Mouse (Mus musculus): ENCODE measurements around the gene Prr22. TPM values are rescaled to one million over a fixed set of nuclear protein-coding genes. Genes with fewer than 3 reads are reported as not detected.

Gene Prr22
- polyA plus RNA-seq, 1 experiment from 2014 or later: 1.5 TPM

DNA sequence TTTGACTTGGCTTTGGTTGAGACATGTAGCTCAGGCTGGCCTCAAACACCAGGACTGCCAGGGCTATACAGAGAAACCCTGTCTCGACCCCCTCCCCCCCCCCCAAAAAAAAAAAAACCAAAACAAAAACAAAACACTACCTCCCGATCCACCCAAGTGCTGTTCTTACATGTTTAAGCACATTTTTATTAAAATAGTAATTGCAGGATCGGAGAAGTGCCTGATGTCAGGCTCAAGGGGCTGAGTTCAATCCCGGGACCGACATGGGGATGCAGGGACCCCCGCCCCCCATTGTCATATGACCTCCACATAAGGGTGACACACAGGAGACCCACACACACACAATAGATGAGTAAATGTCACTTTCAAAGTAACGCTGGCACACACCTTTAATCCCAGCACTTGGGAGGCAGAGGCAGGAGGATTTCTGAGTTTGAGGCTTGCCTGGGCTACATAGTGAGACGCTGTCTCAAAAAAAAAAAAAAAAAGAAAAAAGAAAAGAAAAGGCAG is 6.3 kb upstream of the Prr22 start:
- Histone ChIP-seq H3K36me3 (peaks cover 25% of the 10 kb centered on the region), H3K27ac (peak overlapping the region; percentile 85; the same call in 1 of the 2 replicates), H3K4me1 (peaks cover 65% of the 10 kb centered on the region), H3K4me3 (peak overlapping the region; percentile 89), H3K27me3 (ENCODE audit: low read depth, poor library complexity, severe bottlenecking) (no peaks in the 10 kb centered on the region), H3K9me3 (replicated peaks) (no peaks in the 10 kb centered on the region)
- WGBS: 76% methylated on average over 8 of the region's 8 CpGs
- DNase-seq (ENCODE audit: low spot score): no peak

DNA sequence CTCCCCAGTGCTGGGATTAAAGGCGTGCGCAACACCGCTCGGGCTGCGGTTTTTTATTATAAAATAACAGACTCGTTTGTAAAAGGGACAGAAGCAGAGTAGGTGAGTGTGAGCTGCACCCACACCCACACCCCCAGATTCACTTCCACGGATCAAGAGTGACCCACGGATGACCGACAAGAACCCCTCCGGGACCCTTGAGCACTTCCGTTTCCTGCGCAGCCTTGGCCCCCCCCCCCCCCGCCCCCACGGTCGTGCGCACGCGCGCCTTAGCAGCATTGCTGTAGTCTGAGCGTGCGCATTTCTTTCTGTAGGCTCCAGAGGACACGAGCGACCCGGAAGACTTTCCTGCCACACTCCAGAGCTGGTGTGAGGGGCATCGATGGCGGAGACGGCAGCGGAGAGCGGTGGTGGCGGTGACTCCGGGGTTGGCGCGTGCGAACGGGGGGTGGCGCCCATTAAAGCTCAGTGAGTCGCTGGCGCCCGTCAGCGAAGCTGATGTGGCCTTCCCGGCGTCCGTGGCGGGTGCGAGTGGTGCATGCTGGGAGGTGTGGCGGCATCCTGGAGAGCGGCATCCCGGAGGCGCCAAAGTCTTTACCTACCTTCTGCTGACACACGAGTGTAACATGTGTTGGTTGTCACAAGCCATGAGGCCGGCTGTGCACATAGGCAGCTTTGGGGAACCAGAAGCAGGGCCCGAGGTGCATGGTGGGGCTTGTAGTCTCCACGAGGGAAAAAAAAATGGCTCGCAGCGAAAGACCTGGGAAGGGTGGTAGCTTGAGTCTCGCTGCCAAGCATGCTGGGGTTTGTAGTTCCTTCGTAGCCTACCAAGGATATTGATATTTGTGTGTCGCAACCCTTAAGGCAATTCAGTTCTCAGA is 5.3 kb upstream of the Prr22 start, which contains the start of gene Dus3l:
Gene Dus3l, plus strand, starts transcription at position 284 of the 881 bp plus-strand sequence.
- 2% methylated on average over 58 of the region's 58 CpGs for WGBS
- H3K4me1 ChIP-seq: peaks cover 56% of the 10 kb centered on the region
- H3K36me3 ChIP-seq: peaks cover 34% of the 10 kb centered on the region
- H3K27me3 ChIP-seq (ENCODE audit: low read depth, poor library complexity, severe bottlenecking): no peaks in the 10 kb centered on the region
- H3K9me3 ChIP-seq (replicated peaks): no peaks in the 10 kb centered on the region
- peak within 1 kb of the TSS; percentile 96 for H3K27ac ChIP-seq
- peak; percentile 90 for DNase-seq (ENCODE audit: low spot score)
- peak within 1 kb of the TSS; percentile 89 for H3K4me3 ChIP-seq

DNA sequence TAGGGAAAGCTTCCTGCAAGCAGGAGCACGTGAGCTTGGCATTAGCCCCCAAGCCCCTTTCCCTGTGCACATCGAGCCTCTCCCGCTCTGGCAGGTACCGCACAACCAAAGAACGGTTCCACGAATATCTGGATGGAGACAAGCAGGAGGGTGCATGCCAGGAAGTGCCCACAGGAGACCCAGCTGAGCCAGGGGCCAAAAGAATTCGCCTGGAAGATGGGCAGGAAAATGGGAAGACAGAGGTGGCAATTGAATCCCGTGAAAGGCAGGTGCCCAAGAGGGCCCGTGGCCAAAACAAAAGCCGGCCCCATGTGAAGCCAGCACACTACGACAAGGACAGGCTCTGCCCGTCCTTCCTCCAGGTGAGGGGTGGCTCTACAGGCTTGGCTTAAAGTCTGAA is 4.6 kb upstream of the Prr22 start:
- H3K27ac ChIP-seq: peak overlapping the region; percentile 96
- H3K36me3 ChIP-seq: peaks cover 41% of the 10 kb centered on the region
- DNase-seq (ENCODE audit: low spot score): no peak
- 51% methylated on average over 12 of the region's 12 CpGs for WGBS
- H3K4me1 ChIP-seq: peaks cover 49% of the 10 kb centered on the region
- H3K27me3 ChIP-seq (ENCODE audit: low read depth, poor library complexity, severe bottlenecking): no peaks in the 10 kb centered on the region
- peak overlapping the region; percentile 89 for H3K4me3 ChIP-seq
- no peaks in the 10 kb centered on the region for H3K9me3 ChIP-seq (replicated peaks)

DNA sequence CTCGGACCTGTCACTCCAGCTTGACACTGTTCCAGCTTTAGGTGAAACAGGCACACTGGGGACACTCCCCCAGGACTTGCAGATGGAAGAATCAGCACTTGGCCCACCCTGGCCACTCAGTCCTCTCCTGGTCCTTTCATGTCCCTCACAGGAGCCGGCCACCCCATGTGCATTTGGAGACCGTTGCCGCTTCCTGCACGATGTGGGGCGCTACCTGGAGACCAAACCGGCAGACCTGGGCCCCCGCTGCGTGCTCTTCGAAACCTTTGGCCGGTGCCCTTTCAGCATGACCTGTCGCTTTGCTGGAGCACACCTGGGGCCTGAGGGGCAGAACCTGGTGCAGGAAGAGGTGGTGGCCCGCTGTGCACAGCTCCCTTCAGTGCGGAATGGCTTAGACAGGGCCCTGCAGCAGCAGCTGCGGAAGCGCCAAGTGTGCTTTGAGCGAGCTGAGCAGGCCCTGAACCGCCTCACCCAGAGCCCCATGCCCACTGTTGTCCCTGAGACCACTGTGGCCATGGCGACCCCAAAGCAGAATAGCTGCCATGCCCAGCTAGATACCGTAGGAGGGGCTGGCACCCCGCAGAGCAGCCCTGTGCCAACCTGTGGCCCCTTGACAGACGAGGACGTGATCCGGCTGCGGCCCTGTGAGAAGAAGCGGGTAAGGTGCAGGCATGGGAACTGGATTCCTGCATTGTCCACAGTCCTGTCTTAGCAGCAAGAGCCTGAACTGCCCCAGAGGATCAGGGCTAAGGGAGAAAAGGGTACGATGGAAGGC is 3.2 kb upstream of the Prr22 start:
- H3K27me3 ChIP-seq (ENCODE audit: low read depth, poor library complexity, severe bottlenecking): no peaks in the 10 kb centered on the region
- H3K4me1 ChIP-seq: peaks cover 35% of the 10 kb centered on the region
- no peaks in the 10 kb centered on the region for H3K9me3 ChIP-seq (replicated peaks)
- no peak for DNase-seq (ENCODE audit: low spot score)
- peaks cover 55% of the 10 kb centered on the region for H3K36me3 ChIP-seq
- H3K27ac ChIP-seq: no peak overlapping the region
- WGBS: 94% methylated on average over 27 of the region's 27 CpGs
- H3K4me3 ChIP-seq: no peak overlapping the region

DNA sequence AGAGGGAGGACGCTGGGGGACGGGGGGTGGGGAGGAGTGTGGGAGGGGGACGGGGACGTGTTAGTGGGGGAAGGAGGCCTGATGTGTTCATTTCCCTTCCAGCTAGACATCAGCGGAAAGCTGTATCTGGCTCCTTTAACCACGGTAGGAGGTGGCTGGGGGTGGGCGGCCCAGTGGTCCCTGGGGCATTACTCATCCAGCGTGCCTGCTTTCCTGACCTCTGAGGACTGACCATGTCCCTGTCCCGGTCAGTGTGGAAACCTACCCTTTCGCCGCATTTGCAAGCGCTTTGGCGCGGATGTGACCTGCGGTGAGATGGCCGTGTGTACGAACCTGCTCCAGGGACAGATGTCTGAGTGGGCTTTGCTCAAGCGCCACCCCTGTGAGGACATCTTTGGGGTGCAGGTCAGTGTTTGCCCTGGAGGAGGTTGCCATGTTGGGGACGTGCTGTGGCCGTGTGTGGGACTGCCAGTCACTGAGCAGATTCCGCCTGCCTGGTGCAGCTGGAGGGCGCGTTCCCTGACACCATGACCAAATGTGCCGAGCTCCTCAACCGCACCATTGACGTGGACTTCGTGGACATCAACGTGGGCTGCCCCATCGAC is 2.4 kb upstream of the Prr22 start:
- H3K4me1 ChIP-seq: peaks cover 27% of the 10 kb centered on the region
- no peak overlapping the region for H3K4me3 ChIP-seq
- peaks cover 57% of the 10 kb centered on the region for H3K36me3 ChIP-seq
- H3K9me3 ChIP-seq (replicated peaks): no peaks in the 10 kb centered on the region
- 95% methylated on average over 29 of the region's 29 CpGs for WGBS
- no peaks in the 10 kb centered on the region for H3K27me3 ChIP-seq (ENCODE audit: low read depth, poor library complexity, severe bottlenecking)
- H3K27ac ChIP-seq: no peak overlapping the region
- DNase-seq (ENCODE audit: low spot score): no peak

DNA sequence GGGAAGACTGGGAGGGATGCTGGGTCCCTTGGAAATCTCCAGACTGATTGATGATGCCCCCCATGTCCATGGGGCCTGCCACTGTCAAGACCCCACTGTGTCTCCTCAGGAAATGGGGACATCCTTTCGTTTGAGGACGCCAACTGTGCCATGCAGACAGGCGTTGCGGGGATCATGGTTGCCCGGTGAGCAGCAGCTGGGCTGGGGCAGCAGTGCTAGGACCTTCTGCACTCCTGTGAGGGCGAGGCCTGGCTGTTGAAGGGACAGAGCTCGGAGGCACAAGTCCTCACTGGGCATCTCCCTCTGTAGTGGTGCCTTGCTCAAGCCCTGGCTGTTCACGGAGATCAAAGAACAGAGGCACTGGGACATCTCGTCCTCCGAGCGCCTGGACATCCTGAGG is 1.1 kb upstream of the Prr22 start:
- WGBS: 94% methylated on average over 11 of the region's 11 CpGs
- DNase-seq (ENCODE audit: low spot score): no peak

DNA sequence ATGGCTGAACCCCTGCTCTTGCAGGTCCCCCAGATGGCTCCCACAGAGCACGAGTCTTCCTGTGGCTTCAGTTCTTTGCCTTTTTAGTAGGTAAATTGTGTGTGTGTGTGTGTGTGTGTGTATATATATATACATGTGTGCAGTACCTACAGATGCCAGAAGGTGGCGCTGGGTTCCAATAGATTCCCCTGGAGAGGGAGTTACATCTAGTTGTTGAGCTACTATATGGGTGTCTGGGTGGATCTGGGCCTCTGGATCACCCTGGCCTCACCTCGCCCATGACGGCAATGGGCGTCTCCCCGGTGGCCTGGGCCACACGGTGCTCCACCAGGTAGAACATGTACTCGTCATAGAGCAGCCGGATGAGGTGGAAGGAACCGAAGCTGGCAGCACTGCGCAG is 7.5 kb downstream of the Prr22 start:
- Histone ChIP-seq H3K27ac (no peak overlapping the region), H3K36me3 (peaks cover 13% of the 10 kb centered on the region), H3K9me3 (replicated peaks) (peaks cover 2% of the 10 kb centered on the region; the same call in 1 of the 2 replicates), H3K4me1 (peaks cover 9% of the 10 kb centered on the region), H3K27me3 (ENCODE audit: low read depth, poor library complexity, severe bottlenecking) (no peaks in the 10 kb centered on the region), H3K4me3 (no peak overlapping the region)
- no peak for DNase-seq (ENCODE audit: low spot score)
- WGBS: 90% methylated on average over 11 of the region's 11 CpGs

More for the DNA sequence above, 1.1 kb upstream of the Prr22 start:
- Histone ChIP-seq H3K27ac (no peak overlapping the region), H3K4me3 (no peak overlapping the region), H3K27me3 (ENCODE audit: low read depth, poor library complexity, severe bottlenecking) (no peaks in the 10 kb centered on the region), H3K36me3 (peaks cover 57% of the 10 kb centered on the region), H3K9me3 (replicated peaks) (no peaks in the 10 kb centered on the region), H3K4me1 (peaks cover 19% of the 10 kb centered on the region)

DNA sequence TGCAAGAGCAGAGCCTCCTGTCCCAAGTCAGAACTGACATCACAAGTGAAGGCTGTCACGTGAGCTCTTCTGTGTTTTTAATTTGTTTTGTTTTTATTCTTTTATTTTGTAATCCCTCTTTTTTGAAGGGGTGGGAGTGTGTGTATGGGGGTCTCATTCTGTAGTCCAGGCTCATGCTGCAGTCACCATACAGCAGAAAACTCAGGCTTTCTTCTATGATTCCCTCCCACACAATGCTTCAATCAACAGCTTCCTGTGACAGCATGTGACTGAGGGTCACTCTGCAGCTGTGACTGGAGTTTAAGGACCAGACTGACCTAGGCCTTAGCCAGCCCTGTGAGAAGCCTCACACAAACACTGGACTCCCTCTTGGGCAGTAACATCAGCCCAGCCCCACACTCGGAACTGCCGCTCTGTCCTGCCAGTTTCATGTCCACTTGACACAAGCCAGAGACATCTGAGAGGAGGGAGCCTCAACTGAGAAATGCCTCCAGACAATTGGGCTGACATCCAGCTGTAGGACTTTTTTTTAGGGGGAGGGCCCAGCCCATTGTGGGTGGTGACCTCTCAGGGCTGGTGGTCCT is 8.8 kb downstream of the Prr22 start:
- Histone ChIP-seq H3K36me3 (peaks cover 13% of the 10 kb centered on the region), H3K4me1 (peaks cover 9% of the 10 kb centered on the region), H3K27me3 (ENCODE audit: low read depth, poor library complexity, severe bottlenecking) (no peaks in the 10 kb centered on the region), H3K27ac (peak overlapping the region; percentile 42), H3K9me3 (replicated peaks) (peaks cover 2% of the 10 kb centered on the region; the same call in 1 of the 2 replicates), H3K4me3 (no peak overlapping the region)
- no peak for DNase-seq (ENCODE audit: low spot score)
- 36% methylated on average over 3 of the region's 3 CpGs for WGBS

DNA sequence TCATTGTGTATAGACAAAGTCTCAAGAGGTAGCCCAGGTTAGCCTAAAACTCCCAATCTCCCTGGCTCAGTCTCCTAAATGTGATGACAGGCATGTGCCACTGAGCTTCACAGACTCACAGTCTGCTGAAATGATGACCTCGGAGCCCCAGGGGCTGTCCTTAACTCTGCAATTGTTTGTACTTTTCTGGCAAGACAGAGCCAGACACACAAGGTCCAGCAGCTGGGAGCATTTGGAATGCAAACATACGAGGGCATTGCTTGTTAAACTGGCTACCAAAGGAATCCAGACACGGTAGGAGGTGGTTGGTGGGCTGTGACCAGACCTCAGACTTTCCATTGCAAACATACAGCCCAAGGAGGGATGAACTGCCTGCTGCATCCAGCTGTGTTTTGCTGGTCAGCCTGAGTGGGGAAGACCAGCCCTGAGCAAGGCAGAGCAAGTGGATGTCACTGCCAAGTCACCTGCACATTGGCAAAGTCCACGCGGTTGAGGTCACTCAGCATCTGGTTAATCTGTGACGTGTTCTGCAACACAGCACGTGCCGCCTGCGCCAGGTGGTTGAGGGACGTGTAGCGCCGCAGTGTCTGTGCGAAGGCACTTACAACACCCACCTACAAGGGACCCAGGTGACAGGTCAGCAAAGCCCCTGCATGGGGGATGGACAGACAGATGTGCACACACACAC is 10.4 kb downstream of the Prr22 start:
- whole genome bisulfite sequencing: 87% methylated on average over 13 of the region's 13 CpGs
- peaks cover 9% of the 10 kb centered on the region for H3K4me1 ChIP-seq
- no peaks in the 10 kb centered on the region for H3K27me3 ChIP-seq (ENCODE audit: low read depth, poor library complexity, severe bottlenecking)
- no peak overlapping the region for H3K4me3 ChIP-seq
- H3K27ac ChIP-seq: no peak overlapping the region
- peaks cover 13% of the 10 kb centered on the region for H3K36me3 ChIP-seq
- peaks cover 2% of the 10 kb centered on the region; the same call in 1 of the 2 replicates for H3K9me3 ChIP-seq (replicated peaks)
- DNase-seq (ENCODE audit: low spot score): no peak

DNA sequence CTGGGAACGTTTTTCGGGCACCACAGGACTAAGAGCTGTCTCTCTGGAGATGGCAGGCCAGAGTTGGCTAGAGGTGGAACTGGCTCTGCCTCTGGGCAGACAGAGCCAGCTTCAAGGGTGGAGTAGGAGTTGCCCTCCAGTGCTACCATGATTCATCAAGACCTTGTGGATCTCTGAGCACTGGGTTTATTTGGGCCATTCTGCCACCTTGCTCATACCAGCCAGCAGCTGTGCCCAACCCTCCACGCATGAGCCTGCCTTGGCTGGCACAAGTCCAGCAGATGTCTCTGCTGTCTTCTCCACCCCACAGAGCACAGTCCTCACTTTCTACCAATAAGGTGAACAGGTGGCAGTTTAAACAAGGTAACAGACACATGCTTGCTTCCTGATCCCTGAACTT is 18.8 kb downstream of the Prr22 start:
- DNase-seq (ENCODE audit: low spot score): no peak
- Histone ChIP-seq H3K9me3 (replicated peaks) (no peaks in the 10 kb centered on the region), H3K4me3 (no peak overlapping the region), H3K36me3 (no peaks in the 10 kb centered on the region), H3K4me1 (peaks cover 8% of the 10 kb centered on the region; the same call in 1 of the 2 replicates), H3K27me3 (ENCODE audit: low read depth, poor library complexity, severe bottlenecking) (no peaks in the 10 kb centered on the region), H3K27ac (no peak overlapping the region)
- WGBS: 83% methylated on average over 3 of the region's 3 CpGs

DNA sequence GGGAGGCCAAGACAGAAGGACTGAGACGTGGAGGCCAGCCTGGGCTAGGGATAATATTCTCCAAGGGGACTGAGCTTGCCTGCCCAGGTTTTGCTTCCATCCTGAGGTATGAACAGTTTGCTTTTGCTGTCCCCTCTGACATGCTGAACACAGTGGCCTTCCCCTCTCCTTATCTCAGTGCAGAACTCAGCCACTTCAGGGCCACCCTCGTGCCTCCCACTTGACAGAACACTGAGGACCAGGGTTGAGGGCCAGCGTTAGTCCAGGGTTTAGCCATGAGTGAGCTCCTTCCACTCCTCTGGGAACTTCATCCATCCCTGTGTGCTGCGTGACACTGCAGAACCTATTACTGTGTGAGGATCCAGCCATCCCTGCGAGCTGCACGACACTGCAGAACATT is 19.2 kb downstream of the Prr22 start:
- Histone ChIP-seq H3K27ac (no peak overlapping the region), H3K4me1 (peaks cover 8% of the 10 kb centered on the region; the same call in 1 of the 2 replicates), H3K36me3 (no peaks in the 10 kb centered on the region), H3K27me3 (ENCODE audit: low read depth, poor library complexity, severe bottlenecking) (no peaks in the 10 kb centered on the region), H3K9me3 (replicated peaks) (no peaks in the 10 kb centered on the region), H3K4me3 (no peak overlapping the region)
- no peak for DNase-seq (ENCODE audit: low spot score)
- 91% methylated on average over 6 of the region's 6 CpGs for WGBS

DNA sequence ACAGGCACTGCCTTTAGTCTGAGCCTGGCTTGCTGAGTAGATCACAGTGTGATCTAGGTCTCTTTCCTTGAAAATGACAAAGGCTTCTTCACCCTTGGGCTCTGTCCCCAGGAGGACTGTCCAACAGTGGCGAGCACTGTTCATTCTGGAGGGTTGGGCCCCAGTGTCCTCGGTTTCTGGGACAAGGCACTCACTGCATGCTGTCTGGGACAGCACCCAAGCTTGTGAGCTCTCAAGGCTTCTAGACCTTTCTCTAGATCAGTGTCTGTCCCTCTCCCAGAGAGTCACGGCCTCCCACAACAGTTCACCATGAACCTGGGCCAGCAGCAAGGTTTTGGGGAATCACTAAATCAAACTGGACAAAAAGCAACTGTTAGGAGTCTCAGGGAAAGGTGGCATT is 22.5 kb downstream of the Prr22 start:
- H3K9me3 ChIP-seq (replicated peaks): no peaks in the 10 kb centered on the region
- no peaks in the 10 kb centered on the region for H3K36me3 ChIP-seq
- no peak overlapping the region for H3K27ac ChIP-seq
- peaks cover 8% of the 10 kb centered on the region; the same call in 1 of the 2 replicates for H3K4me1 ChIP-seq
- H3K27me3 ChIP-seq (ENCODE audit: low read depth, poor library complexity, severe bottlenecking): no peaks in the 10 kb centered on the region
- no peak for DNase-seq (ENCODE audit: low spot score)
- no peak overlapping the region for H3K4me3 ChIP-seq
- 86% methylated on average over 3 of the region's 3 CpGs for WGBS
